Mouse (Mus musculus) erythroblast, embryonic 14.5 days (primary cell): ENCODE data around the gene Sh3rf3.

Experiments
- GATA1 ChIP-seq: IDR thresholded peaks from 2 replicates; pipeline ENCODE4 v1.6.1; 2012; ENCODE audit warnings: low read length, inconsistent platforms, mixed read lengths
- TAL1 ChIP-seq: IDR thresholded peaks from 3 replicates; pipeline ENCODE4 v1.6.1; 2012; ENCODE audit warnings: low read length, inconsistent platforms, mixed read lengths

DNA sequence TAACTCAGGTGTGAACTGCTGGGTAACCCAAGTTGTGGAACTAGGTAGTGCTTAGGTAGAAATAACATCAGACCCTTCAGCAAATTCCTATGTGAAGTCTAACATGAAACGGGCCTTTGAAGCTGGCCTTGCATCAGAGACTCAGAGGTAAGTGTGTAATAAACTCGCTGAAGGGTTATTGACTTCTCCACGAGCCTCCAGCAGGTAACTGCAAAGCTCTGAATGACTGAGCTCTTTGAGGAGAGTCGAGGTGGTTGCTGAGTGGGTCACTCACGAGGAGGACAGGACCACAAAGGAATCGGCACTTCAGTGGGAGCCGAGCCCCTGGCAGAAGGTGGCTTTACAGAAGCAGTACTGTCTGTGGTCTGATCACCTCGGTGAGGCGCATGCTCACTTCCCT lies 303.2 kb downstream of the Sh3rf3 start:
- no peak for TF ChIP-seq GATA1
- TF ChIP-seq TAL1 = no peak
